Mouse (Mus musculus): Measurements from ENCODE around the gene Thoc5. TPM values are rescaled to one million over a fixed set of nuclear protein-coding genes. Genes with fewer than 3 reads are reported as not detected.

The Thoc5 gene
- total RNA-seq (2015) = 14.0 and 16.5 TPM in 2 replicates
- total RNA-seq (2017) = 31.6 and 32.3 TPM in 2 replicates

DNA sequence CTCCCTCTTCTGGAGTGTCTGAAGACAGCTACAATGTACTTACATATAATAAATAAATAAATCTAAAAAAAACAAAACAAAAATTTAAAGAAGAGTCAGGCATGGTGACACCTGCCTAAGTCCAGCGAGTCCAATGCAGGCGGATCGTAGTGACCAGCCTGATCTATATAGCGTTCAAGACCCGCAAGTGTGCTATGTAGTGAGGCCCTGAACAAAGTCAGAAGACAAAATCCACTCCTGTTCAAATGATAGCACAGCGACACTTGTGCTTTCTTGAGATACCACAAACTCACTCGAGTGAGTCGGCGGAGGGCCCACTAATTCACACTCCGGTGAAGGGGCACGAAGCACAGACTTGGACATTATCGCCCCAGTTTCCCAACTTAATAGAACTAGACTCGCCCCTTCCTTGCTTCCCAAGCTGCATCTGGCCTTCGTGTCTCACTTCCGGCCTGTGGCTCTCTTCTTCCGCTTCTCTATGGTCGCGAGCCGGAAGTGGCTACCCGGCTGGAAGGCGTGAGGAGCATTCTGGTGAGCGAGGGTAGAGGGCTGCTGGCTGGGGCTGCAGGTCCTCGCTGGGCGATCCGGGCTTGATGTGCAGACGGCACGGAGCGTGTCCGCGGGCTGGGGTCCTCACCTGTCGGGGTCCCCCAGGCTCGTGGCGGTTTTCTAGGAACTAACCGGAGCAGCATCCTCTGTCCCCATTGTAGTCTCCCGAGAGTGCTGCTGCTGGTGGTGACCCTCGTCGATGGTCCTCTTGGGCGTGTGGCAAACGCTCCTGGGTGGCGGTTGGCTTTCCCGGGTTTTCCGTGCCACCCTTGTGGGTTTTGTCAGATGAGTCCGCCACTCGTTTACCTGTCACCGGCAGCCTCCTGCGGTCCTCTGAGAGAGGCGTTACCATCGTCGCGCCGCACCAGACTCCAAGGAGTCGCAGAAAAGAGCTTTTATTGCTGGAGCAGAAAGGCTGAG lies at the start of gene Thoc5:
Gene Thoc5 (plus strand): TSS at position 473 of the 969 bp plus-strand sequence.
- ATAC-seq (ENCODE audit: poor library complexity, severe bottlenecking) = peak; percentile 100

DNA sequence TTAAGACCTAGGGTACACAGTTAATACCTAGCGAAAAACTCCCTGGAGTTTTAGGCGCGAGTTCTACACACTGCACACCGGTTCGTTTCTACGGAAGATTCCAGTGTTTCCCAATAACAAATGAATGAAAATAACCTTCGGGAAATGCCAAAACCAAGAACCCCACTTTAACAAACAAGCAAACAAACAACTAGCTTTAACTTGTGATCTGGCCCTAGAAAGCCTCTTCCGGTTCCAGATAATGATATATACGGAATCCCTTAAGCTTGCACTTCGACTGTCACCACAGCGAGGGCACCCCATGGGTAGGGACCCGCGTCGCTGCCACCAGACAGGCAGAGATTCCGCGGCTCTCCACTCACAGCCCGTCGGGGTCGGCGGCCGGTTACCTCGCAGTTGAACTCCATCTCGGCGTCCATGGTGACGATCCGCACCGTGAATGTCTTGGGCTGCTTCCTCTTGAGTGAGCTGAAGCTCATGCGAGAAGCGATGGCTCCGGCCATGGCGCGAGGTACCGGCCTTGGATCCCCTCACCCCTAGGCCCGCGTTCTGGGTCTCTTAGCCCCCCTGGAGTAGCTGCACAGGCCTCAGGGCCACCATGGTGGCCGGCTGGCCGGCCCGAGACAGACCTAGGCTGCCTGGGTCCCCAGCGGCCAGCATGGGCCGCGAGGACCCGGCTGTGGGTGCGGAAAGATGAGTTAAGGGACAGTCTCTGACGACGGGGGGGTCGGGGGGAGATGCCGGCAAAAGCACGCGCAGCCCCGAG lies 46.5 kb upstream of the Thoc5 start:
- peak; percentile 28 for ATAC-seq (ENCODE audit: poor library complexity, severe bottlenecking)

DNA sequence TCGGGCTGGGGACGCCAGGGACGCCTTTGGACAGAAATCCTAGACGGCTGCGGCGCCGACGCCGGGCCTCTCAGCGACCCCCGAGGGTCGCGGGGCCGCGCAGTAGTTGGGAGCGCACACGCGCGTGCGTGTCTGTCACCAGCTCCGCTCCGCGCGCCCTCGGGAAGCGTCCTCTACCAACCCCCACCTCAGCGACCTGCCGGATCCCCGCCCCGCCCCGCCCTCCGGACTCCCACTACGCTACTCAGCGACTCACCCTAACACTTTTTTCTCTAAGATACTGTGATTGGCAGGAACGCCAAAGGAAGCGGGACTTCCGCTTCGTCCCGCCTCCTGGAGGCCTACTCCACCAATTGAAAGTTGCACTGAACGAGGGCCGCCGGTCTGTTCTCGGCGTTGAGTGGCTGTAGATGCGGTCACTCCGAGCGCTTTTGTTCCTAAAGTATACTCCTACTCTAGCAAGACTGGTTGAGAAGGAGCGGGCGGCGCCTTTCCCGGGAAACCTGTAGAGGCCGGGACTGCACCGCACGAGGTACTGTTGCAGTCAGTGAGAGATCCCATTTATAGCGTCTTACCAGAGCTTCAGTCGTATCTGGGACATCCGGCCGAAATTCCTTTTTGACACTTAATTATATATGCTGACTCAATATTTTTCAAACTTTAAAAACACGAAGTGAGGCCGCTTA lies 45.7 kb upstream of the Thoc5 start, which contains the start of gene Nf2:
Gene Nf2 (minus strand): TSS at position 279 of the 686 bp plus-strand sequence.
- peak; percentile 98 for ATAC-seq (ENCODE audit: poor library complexity, severe bottlenecking)

DNA sequence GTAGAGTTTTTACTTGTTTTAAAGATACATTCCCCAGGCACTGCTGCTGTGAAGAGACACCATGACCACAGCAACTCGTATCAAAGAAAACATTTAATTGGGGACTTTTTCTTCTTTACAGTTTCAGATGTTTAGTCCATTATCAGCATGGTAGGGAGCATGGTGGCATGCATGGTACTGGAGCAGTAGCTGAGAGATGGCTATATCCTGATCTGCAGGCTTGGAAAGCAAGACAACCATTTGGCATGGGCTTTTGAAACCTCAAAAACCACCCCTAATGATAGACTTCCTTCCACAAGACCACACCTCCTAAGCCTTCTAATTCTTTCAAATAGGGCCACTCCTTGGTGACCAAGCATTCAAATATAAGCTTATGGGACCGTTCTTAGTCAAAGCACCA lies 44.7 kb upstream of the Thoc5 start:
- ATAC-seq (ENCODE audit: poor library complexity, severe bottlenecking) = no peak

DNA sequence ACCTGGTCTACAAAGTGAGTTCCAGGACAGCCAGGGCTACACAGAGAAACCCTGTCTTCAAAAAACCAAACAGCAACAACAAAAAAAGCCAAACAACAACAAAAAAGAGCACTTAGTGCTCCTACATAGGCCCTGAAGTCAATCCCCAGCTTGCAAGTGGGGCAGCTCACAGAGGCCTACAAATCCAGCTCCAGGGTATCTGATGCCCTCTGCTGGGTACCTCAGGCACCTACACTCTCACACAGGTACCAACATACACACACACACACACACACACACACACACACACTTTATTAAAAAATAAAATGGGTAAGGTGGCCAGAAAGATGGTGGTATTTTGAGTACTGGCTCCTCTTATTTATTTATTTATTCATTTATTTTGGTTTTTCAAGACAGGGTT lies 42.1 kb upstream of the Thoc5 start:
- ATAC-seq (ENCODE audit: poor library complexity, severe bottlenecking) = no peak

DNA sequence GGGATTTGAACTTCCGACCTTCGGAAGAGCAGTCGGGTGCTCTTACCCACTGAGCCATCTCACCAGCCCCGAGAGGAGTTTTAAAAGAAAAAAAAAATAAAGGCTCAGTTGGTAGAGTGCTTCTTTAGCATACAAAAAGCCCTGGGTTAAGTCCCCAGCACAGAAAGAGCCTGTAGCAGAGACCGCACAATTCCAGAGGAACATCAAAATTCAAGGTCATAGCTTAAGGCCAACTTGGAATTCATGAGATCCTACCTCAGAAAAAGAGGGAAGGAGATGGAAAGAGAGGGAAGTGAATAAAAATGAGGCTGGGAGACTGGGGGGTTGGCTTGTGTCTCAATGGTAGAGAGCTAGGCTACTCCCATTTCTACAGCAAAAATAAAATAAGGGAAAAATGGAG lies 40.9 kb upstream of the Thoc5 start:
- ATAC-seq (ENCODE audit: poor library complexity, severe bottlenecking) = no peak

DNA sequence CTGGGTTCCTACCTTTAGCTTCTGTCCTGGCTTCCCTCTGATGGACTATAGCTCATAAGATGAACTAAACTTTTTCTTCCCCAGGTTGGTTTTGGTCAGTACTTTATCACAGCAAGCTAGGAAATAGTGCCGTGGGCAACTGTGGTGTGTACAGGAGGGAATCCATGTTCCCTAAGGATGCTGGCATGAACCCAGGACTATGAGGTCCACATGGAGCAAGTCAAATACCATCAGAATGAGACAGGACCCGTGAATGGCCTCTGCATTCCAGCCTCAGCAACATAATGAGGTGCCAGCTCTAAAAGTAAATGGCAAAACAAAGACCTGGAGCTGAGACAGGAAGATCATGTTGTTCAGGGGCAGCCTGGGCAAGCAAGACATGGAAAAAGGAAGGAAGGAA lies 36.7 kb upstream of the Thoc5 start:
- ATAC-seq (ENCODE audit: poor library complexity, severe bottlenecking) = no peak

DNA sequence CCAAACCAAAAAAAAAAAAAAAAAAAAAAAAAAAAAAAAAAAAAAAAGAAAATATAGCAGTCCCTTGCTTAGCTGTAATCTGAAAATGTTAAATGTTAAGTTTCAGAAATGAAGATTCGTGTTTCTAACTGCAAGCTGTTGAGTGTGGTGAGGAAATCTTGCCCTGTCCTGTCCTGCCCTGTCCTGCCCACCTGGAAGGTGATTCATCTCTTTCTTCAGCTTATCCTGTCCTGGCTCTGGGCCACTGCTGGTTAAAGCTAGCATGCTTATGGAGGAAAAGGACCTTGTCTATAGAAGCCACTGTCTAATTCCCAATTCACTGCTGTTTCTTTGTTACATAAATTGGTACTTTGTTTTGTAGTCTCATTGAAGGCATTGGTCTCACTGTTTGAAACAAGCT lies 34.1 kb upstream of the Thoc5 start:
- no peak for ATAC-seq (ENCODE audit: poor library complexity, severe bottlenecking)

DNA sequence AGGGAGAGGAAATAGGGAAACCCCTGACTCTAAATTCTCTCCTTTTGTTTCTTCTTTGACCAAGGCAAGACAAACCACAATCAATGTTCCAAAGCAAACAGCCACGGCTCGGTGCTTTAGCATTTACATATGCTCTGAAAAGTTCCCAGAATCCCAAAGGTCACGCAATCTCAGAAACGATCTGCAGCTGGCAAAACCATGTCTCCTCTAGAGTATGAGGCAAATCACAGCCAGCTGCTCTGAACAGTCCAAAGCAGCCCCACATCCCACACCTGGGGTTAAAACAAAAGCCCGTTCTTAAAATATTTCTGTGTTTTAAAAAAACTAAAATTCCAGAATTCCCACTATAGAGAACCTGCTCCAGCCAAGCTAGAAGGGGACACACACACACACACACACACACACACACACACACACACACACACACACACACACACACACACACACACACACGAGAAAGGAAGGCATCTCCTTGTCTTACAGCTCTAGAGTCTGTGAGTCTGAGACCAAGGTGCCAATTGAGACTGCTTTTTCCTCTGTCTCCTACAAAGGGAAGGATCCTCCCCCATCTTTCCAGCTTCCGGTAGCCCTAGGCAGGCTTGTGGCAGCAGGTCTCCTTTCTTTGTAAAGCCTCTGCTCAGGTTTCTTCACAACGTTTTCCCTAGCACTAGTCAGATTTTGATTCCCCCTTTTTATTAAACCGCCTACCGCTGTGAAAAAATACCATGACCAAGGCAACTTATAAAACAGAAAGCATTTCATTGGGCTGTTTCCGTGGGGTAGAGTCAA lies 33.1 kb upstream of the Thoc5 start:
- no peak for ATAC-seq (ENCODE audit: poor library complexity, severe bottlenecking)

DNA sequence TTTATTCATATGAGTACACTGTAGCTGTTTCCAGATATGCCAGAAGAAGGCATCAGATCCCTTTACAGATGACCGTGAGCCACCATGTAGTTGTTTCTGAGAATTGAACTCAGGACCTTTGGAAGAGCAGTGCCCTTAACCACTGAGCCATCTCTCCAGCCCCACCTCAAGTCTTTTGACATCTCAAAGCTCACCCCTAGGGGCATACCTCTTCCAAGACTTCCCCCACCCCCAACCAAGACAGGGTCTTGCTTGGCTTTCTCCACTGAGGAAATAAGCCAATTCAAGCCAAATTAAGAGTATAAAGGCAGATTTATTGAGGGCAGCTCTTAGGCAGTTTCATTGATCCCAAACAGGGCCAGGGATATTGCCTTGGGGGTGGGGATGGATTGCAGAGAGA lies 32.4 kb upstream of the Thoc5 start:
- ATAC-seq (ENCODE audit: poor library complexity, severe bottlenecking) = no peak

DNA sequence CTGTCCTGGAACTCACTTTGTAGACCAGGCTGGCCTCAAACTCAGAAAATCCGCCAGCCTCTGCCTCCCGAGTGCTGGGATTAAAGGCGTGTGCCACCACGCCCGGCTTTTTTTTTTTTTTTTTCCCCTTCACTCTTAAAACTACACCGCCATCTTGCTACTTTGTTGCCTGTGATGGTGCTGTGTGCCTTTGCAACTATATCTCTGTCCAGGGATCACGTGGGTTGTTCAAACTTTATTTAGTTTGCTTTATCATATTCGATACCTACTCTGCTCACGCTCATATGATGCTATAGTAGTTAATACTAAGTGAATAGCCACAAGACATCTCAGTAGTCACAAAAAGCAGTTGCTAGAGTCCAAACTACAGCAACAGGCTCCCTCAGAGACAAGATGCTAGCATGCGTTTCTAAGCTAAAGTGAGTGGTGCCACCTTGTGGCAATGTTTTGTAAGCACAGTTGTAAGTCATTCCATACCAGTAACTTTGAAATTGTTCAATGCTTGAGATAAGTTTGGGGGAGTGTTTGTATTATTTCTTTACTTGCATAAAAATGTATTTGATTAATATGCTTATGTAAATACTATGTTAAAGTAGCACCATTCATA lies 29.4 kb upstream of the Thoc5 start:
- ATAC-seq (ENCODE audit: poor library complexity, severe bottlenecking) = peak; percentile 75

DNA sequence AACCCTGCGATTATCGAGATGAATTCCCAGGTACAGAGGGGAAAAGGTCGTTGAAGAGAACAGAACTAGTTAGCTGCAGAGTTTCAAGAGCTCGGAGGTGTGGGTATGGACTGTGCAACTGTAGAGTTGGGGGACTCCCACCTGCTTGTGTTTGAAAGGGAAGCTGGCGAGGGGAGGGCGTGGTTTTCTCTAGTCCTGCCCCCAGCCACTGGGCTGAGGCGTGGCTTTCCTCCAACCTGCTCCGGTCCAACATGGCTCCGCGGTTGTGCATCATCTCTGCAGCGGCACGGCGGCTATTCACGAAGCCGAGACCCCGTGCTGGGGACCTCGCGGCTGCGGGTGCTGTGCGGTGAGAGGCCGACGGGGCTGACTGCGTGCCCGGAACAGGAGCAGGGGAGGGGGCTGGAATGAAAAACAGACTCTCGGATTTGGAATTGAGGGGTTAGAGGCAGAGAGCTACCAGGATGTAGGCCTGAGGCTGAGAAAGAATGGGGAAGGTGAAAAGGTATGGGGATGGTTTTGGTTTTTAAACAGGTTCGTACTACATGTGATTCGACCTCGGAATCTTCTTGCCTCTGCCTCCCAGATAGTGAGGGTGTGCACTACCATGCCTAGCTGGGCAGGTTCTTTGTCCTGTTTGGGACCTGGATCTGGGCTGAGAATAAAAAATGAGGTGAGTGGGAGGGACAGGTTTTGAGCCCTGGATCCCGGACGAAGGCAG lies 21.2 kb upstream of the Thoc5 start, which contains the start of gene Nipsnap1:
Gene Nipsnap1 (plus strand): TSS at position 197 of the 721 bp plus-strand sequence.
- ATAC-seq (ENCODE audit: poor library complexity, severe bottlenecking) = peak; percentile 99

DNA sequence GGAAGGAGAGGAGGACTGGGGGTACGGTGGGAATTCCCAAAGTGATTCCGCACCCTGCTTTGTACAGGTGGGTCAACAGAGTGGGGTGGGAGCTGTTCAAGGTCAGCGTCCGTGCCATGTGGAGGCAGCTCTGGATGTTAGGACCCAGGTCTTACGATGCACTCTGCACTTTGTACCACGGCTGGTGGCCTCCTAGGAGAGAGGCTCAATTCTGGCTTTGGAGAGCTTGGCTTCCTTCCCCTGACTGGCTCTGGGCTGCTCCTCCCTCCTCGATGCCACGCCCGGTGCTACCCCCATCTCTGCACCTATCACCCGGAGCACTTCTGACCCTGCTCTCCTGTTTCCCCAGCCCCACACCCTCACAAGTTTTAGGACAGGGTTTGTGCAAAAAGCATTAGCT lies 20.6 kb upstream of the Thoc5 start:
- no peak for ATAC-seq (ENCODE audit: poor library complexity, severe bottlenecking)

DNA sequence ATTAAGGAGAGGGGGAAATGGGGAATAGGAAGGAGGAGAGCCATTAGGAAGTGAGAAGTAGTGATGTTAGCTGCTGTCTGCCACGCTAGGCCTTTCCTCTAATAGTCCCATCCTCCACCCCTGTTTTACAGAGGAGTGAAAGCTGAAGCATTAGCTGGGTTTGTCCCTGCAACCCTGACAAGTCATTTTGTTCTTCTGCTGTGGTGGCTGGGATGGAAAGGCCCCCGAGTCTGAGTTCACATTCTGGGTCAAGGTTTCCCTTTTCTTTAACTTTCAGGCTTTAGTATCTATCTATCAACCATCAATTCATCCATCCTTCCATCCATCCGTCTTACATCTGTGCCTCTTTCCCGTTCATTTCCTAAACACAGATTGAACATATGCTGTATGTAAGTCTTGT lies 14.0 kb upstream of the Thoc5 start:
- ATAC-seq (ENCODE audit: poor library complexity, severe bottlenecking) = no peak

DNA sequence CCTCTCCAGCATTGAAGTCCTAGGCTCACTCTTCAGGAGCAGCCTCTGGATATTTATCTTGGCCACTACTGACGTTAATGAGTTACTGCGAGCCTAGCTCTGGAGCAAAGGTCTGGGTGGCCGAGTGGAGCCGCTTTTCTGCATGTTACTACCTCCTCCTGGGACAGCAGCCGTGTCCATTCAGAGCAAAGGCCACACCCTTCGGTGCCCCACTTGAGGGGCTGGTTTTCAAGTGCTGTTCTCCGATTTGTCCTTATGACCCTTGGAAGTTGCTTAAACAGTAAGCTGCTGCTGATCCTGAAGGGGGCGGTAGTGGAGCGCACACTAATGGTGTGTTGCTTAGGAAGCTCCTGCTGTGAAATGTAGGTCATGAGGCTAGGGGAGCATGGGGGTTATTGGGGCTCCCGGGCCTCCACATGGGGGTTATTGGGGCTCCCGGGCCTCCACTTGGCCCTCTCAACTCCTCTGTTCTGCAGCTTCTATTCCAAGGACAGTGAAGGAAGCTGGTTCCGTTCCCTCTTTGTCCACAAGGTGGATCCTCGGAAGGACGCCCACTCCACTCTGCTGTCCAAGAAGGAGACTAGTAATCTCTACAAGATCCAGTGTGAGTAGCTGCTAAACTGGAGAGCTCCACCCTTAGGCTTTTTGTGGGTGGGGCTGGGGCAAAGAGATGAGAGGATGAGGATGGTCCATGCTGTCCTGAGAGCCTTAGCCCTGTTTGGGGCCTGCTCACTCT lies 12.1 kb upstream of the Thoc5 start:
- no peak for ATAC-seq (ENCODE audit: poor library complexity, severe bottlenecking)

DNA sequence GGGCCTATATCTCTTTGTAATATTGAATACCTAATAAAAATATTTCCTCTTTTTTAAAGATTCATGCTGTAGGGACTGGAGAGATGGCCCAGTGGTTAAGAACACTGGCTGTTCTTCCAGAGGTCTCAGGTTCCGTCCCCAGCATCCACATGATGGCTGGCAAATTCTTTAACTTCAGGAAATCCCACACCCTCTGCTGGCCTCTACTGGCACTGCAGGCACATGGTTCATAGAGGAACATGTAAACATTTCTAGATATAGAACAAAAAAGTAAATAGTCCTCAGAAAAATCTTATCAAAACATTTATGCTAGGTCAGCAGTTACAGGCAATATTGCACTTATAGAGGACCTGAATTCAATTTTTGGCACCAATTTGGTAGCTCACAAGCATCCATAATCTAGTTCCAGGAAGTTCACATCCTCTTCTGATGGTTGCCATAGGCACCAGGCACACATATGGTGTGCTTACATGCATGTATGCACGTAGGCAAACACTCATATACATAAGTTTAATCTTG lies 9.7 kb upstream of the Thoc5 start:
- peak; percentile 68 for ATAC-seq (ENCODE audit: poor library complexity, severe bottlenecking)

DNA sequence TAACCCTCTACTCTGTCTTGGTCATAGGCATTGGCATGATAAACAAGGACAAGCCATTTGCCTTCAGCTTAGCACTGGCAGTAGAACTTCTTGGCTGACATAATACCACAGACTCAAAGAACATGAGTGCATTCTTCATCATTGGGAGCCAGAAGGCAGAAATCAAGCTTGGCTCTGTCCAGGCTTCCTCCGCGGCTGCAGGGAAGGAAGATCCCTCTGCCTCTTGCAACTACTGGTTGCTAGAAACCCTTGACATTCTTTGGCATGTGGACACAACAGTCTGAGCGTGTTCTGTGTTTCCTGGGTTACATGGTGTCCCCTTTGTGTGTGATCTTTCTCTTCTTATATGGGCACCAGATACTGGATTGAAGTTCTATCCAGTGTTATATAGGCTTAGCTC lies 8.1 kb upstream of the Thoc5 start:
- ATAC-seq (ENCODE audit: poor library complexity, severe bottlenecking) = no peak

DNA sequence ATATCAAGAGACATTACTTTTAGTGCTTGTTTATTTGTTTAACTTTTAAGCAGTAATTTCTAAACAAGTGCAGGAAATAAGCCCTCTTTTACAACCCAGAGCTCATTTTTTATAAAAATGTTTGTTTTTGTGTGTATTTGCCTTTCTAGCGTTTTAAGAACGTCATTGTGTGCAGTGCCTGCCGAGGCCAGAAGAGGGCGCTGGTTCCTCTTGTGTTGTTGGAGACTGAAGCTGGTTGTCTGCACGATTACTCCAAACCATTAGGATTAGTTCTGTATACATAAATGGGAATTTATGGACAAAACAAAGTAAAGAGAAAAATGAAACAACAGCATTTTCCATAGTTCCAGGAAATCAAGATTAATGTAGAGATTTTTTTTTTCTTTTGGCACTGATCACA lies 5.3 kb downstream of the Thoc5 start:
- ATAC-seq (ENCODE audit: poor library complexity, severe bottlenecking) = no peak
